Mouse (Mus musculus): ENCODE results near the gene Lage3. TPM values are rescaled to one million over a fixed set of nuclear protein-coding genes. Genes with fewer than 3 reads are reported as not detected.

The Lage3 gene
- polyA plus RNA-seq, 1 experiment from 2014 or later: 87.9 TPM

DNA sequence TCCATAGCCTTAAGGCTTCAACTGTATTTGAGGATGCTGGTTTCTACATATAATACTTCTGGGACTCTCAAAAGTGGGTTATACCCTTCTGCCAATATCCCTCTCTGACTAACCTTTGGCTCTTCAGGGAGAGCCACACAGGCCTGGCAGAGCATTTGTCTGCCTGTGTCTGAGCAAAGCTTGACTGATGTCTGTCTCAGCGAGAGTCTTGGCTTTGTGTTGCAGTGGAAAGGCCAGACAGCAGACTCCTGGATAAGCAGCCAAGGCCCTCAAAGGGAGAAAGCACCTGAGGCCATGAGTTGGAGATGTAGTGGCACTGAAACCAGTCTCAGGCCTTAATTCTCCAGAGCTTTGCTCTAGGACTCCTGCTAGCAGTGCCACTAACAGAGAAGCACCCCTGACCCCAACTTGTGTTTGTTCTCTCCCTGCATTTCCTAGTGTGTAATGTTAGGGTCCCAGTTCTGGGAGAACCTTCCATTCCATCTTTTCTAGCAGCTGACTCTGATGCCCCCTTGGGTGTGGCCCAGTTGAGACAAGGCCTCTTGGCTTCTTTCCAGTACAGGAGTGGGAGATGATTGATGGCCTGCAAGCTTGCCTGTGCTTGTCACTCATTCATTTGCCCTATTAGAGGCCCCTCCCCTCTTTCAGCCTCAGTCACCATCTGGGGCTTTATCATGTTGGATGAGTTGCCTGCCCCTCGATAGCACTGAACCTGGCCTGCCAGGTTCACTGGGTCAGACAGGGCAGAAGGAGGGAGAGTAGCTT is 23.1 kb downstream of the Lage3 start:
- Histone ChIP-seq H3K9ac (replicated peaks) (peak overlapping the region; percentile 70), H3K27ac (replicated peaks) (peak overlapping the region; percentile 92), H3K4me1 (peaks cover 36% of the 10 kb centered on the region), H3K4me3 (peak overlapping the region; percentile 56), H3K36me3 (peaks cover 6% of the 10 kb centered on the region), H3K4me2 (replicated peaks) (peak overlapping the region; percentile 62), H3K27me3 (no peaks in the 10 kb centered on the region), H3K9me3 (no peaks in the 10 kb centered on the region)
- no peak for ATAC-seq (replicated peaks)
- WGBS: 41% methylated on average over 2 of the region's 2 CpGs

DNA sequence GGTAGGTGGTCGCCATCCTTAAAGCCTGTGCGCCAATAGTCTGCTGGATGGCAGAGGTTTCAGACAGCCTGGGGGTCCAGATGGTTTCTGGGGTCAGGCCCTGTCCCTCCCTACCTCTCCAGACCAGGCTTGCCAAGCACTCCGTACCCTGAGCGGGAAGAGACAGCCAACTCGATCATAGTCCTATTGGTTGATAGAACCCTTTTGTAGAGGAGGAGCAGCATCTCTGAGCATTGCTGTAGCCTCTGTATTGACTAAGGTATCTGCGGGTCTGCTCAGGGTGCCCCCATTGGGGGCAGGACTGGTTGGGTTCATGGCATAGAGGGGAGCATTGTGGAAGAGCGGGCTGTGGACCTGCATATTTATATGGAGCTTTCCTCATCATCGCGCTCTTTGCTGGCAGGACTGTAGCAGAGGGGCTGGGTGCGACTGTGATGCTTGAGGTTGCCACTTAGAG is 24.2 kb downstream of the Lage3 start:
- Histone ChIP-seq H3K27me3 (no peaks in the 10 kb centered on the region), H3K4me1 (peaks cover 36% of the 10 kb centered on the region), H3K36me3 (no peaks in the 10 kb centered on the region), H3K4me2 (replicated peaks) (peak overlapping the region; percentile 62), H3K9ac (replicated peaks) (peak overlapping the region; percentile 70), H3K9me3 (no peaks in the 10 kb centered on the region), H3K4me3 (peak overlapping the region; percentile 56), H3K27ac (replicated peaks) (peak overlapping the region; percentile 92)
- 16% methylated on average over 10 of the region's 10 CpGs for WGBS
- peak; percentile 54 for ATAC-seq (replicated peaks)

DNA sequence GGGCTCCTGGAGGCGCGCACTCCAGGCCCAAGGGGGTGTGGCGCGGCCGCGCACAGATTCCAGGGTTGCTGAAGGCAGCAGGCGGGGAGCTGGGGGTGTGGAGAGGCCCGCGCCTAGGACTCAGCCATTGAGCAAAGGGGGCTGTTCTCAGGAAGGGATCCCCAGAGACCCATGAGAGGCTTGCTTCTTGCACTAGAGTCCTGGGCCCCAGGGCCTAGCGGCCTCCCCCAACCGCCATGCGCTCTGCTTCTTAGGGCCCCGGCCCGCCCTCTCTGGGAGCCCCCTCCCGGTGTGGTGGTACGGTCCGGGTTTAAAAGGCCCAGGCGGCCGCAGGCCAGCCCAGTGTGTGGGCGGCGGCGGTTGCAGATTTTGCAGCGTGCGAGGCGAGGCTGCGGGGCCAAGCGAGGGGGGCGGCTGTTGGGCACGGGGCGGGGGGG is 24.7 kb downstream of the Lage3 start, which contains the start of gene Plxna3:
Gene Plxna3, plus strand, starts transcription at position 342 of the 437 bp plus-strand sequence.
- 27% methylated on average over 28 of the region's 30 CpGs for WGBS
- peak within 1 kb of the TSS; percentile 56 for H3K4me3 ChIP-seq
- H3K36me3 ChIP-seq: no peaks in the 10 kb centered on the region
- peak; percentile 95 for ATAC-seq (replicated peaks)
- H3K4me2 ChIP-seq (replicated peaks): peak within 1 kb of the TSS; percentile 62
- H3K9me3 ChIP-seq: no peaks in the 10 kb centered on the region
- H3K4me1 ChIP-seq: peaks cover 36% of the 10 kb centered on the region
- H3K27me3 ChIP-seq: no peaks in the 10 kb centered on the region
- H3K9ac ChIP-seq (replicated peaks): peak within 1 kb of the TSS; percentile 70
- H3K27ac ChIP-seq (replicated peaks): peak within 1 kb of the TSS; percentile 92

DNA sequence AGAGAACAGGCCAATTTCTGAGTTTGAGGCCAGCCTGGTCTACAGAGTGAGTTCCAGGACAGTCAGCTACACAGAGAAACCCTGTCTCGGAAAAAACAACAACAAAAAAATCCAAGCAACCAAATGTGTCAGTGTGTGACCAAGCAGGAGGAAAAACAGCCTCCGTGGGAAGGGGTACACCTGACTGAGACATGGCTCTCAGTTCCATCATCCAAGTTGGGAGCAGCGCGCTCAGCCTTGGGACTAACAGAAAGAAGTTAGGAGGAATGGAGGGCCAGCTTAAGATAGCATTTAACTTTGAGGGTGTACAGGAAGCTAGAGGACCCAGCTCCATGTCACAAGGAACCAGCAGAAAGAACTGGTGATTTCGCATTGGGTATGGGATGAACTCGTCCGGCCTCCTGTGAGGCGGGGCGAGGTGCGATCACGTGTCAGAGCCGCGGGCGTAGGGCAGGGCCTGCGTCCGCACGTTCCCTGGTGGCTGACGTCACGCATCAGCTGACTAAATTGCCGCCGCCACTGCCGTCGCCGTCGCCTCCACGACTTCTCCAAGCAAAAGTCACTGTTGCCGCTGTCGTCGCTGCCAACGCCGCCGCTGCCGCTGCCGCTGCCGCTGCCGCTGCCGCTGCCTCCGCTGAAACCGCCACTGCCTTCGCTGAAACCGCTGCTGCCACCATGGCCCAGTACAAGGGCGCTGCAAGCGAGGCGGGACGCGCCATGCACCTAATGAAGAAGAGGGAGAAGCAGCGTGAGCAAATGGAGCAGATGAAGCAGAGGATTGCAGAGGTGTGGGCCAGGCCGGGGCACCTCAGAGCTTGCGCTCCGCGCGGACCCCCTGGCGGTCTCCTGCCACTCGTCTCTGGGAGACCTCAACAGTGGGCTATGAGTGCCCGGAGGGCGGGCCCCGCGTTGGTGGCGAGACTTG is 40.6 kb downstream of the Lage3 start, which contains the start of gene Fam50a:
Gene Fam50a, plus strand, starts transcription at position 494 of the 925 bp plus-strand sequence.
- H3K27ac ChIP-seq (replicated peaks): peak within 1 kb of the TSS; percentile 90
- peak within 1 kb of the TSS; percentile 71 for H3K4me3 ChIP-seq
- no peaks in the 10 kb centered on the region for H3K9me3 ChIP-seq
- peak within 1 kb of the TSS; percentile 74 for H3K9ac ChIP-seq (replicated peaks)
- ATAC-seq (replicated peaks): peak; percentile 97
- peak within 1 kb of the TSS; percentile 65 for H3K4me2 ChIP-seq (replicated peaks)
- no peaks in the 10 kb centered on the region for H3K27me3 ChIP-seq
- WGBS: 23% methylated on average over 59 of the region's 59 CpGs
- peaks cover 15% of the 10 kb centered on the region; the same call in 1 of the 2 replicates for H3K36me3 ChIP-seq
- H3K4me1 ChIP-seq: peaks cover 13% of the 10 kb centered on the region

DNA sequence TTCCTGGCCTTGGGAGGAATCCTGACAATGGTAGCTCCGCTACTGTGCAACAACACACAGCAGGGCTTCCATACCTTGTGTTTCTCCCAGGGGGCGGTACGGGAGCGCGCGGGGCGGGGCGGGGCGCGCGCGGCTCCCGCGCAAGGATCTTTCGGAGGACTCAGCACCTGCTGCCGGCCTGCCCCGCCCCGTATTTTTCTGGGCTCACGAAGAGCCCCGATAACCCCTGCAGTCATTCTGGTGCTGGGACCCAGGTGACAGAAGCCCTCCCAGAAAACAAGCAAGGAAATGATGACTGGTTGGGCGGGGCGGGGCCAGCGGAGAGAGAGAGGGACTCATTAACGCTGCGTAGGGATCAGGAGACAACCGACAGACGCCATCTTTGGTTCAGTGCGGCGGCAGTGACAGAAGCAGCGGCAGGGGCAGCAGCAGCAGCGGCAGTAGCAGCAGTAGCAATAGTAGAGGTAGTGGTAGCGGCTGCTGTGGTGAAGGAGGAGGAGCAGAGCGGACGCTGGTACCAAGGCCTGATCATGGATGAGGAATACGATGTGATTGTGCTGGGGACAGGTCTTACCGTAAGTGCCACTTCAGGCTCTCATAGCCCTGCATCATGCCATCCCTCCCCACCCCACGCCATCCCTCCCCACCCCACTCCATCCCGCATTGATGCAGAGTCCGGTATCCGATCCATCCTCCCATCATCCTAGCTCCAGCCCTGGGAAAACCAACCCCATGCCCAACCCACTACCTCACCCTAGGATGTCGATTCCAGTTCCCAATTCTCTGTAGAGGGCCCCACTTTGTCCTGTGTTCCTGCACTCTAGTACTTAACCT is 48.3 kb downstream of the Lage3 start, which contains the start of gene Gdi1:
Gene Gdi1, plus strand, starts transcription at position 132 of the 834 bp plus-strand sequence.
- WGBS: 15% methylated on average over 40 of the region's 41 CpGs
- peak; percentile 88 for ATAC-seq (replicated peaks)
- H3K36me3 ChIP-seq: peaks cover 37% of the 10 kb centered on the region; the same call in 1 of the 2 replicates

More for the DNA sequence above, 48.3 kb downstream of the Lage3 start, which contains the start of gene Gdi1:
- H3K4me3 ChIP-seq: peak within 1 kb of the TSS; percentile 59
- peaks cover 17% of the 10 kb centered on the region for H3K4me1 ChIP-seq
- peak within 1 kb of the TSS; percentile 70 for H3K9ac ChIP-seq (replicated peaks)
- no peaks in the 10 kb centered on the region for H3K27me3 ChIP-seq
- peak within 1 kb of the TSS; percentile 56 for H3K4me2 ChIP-seq (replicated peaks)
- H3K27ac ChIP-seq (replicated peaks): peak within 1 kb of the TSS; percentile 96
- no peaks in the 10 kb centered on the region for H3K9me3 ChIP-seq

Small RNA genes within 50 kb of the gene (microRNA-seq; reads per million reads assigned to microRNA genes)
- 1.5 reads per million for gene Mir7092

Other genes starting within 250 kb of the Lage3 start
- gene Opn1mw, start 226.2 kb downstream of the Lage3 start, polyA plus RNA-seq (2015; fragmentation: Nextera tagmentation; extraction: Ambion mirVana): not detected in 2 replicates
- gene Mecp2, start 218.3 kb downstream of the Lage3 start, polyA plus RNA-seq (2015; fragmentation: Nextera tagmentation; extraction: Ambion mirVana): 15.9 and 16.4 TPM in 2 replicates
- not detected in 2 replicates for gene Tex28, start 185.8 kb downstream of the Lage3 start, polyA plus RNA-seq (2015; fragmentation: Nextera tagmentation; extraction: Ambion mirVana)
- gene Tktl1, start 176.4 kb downstream of the Lage3 start, polyA plus RNA-seq (2015; fragmentation: Nextera tagmentation; extraction: Ambion mirVana): 0.19 TPM in 1 of 2 replicates, not detected in the other
- 105 and 116 TPM in 2 replicates for gene Flna, start 103.8 kb downstream of the Lage3 start, polyA plus RNA-seq (2015; fragmentation: Nextera tagmentation; extraction: Ambion mirVana)
- gene Emd, start 98.9 kb downstream of the Lage3 start, polyA plus RNA-seq (2015; fragmentation: Nextera tagmentation; extraction: Ambion mirVana): 17.7 and 18.1 TPM in 2 replicates
- 503 and 525 TPM in 2 replicates for gene Rpl10, start 82.8 kb downstream of the Lage3 start, polyA plus RNA-seq (2015; fragmentation: Nextera tagmentation; extraction: Ambion mirVana)
- 93.6 and 101 TPM in 2 replicates for gene Taz, start 71.7 kb downstream of the Lage3 start, polyA plus RNA-seq (2015; fragmentation: Nextera tagmentation; extraction: Ambion mirVana)
- gene Dnase1l1, start 71.3 kb downstream of the Lage3 start, polyA plus RNA-seq (2015; fragmentation: Nextera tagmentation; extraction: Ambion mirVana): 2.2 and 2.4 TPM in 2 replicates
- gene Atp6ap1, start 56.5 kb downstream of the Lage3 start, polyA plus RNA-seq (2015; fragmentation: Nextera tagmentation; extraction: Ambion mirVana): 185 and 191 TPM in 2 replicates
- gene Gdi1, start 48.6 kb downstream of the Lage3 start, polyA plus RNA-seq (2015; fragmentation: Nextera tagmentation; extraction: Ambion mirVana): 923 and 936 TPM in 2 replicates
- 65.1 and 65.6 TPM in 2 replicates for gene Fam50a, start 40.6 kb downstream of the Lage3 start, polyA plus RNA-seq (2015; fragmentation: Nextera tagmentation; extraction: Ambion mirVana)
- 63.0 and 68.8 TPM in 2 replicates for gene Plxna3, start 24.6 kb downstream of the Lage3 start, polyA plus RNA-seq (2015; fragmentation: Nextera tagmentation; extraction: Ambion mirVana)
- 68.4 and 69.0 TPM in 2 replicates for gene Ubl4a, start 19.6 kb upstream of the Lage3 start, polyA plus RNA-seq (2015; fragmentation: Nextera tagmentation; extraction: Ambion mirVana)
- 6.9 and 7.0 TPM in 2 replicates for gene Slc10a3, start 19.7 kb upstream of the Lage3 start, polyA plus RNA-seq (2015; fragmentation: Nextera tagmentation; extraction: Ambion mirVana)
- 36.3 and 40.1 TPM in 2 replicates for gene Fam3a, start 39.7 kb upstream of the Lage3 start, polyA plus RNA-seq (2015; fragmentation: Nextera tagmentation; extraction: Ambion mirVana)
- gene Ikbkg, start 39.7 kb upstream of the Lage3 start, polyA plus RNA-seq (2015; fragmentation: Nextera tagmentation; extraction: Ambion mirVana): 18.1 and 19.7 TPM in 2 replicates
- 61.0 and 63.2 TPM in 2 replicates for gene G6pdx, start 75.6 kb upstream of the Lage3 start, polyA plus RNA-seq (2015; fragmentation: Nextera tagmentation; extraction: Ambion mirVana)
- not detected in 2 replicates for gene Gm6880, start 127.8 kb upstream of the Lage3 start, polyA plus RNA-seq (2015; fragmentation: Nextera tagmentation; extraction: Ambion mirVana)
- gene Olfr1326-ps1, start 221.3 kb upstream of the Lage3 start, polyA plus RNA-seq (2015; fragmentation: Nextera tagmentation; extraction: Ambion mirVana): not detected in 2 replicates
- gene Olfr1325, start 239.1 kb upstream of the Lage3 start, polyA plus RNA-seq (2015; fragmentation: Nextera tagmentation; extraction: Ambion mirVana): not detected in 2 replicates